Mouse (Mus musculus): ENCODE measurements around the gene Palm2.

GRCm38 (mm10) chr4:57396414-57396813 is 37.6 kb upstream of the Palm2 start:
- TF ChIP-seq FLI1 (IDR thresholded peaks at IDR 0.05; ENCODE audit: low read length) = no peak
- no peak for TF ChIP-seq GATA1 (IDR thresholded peaks at IDR 0.05; ENCODE audit: borderline replicate concordance, low read length)
